Mouse (Mus musculus): Measurements from ENCODE around the gene Mreg.

The Mreg gene

DNA sequence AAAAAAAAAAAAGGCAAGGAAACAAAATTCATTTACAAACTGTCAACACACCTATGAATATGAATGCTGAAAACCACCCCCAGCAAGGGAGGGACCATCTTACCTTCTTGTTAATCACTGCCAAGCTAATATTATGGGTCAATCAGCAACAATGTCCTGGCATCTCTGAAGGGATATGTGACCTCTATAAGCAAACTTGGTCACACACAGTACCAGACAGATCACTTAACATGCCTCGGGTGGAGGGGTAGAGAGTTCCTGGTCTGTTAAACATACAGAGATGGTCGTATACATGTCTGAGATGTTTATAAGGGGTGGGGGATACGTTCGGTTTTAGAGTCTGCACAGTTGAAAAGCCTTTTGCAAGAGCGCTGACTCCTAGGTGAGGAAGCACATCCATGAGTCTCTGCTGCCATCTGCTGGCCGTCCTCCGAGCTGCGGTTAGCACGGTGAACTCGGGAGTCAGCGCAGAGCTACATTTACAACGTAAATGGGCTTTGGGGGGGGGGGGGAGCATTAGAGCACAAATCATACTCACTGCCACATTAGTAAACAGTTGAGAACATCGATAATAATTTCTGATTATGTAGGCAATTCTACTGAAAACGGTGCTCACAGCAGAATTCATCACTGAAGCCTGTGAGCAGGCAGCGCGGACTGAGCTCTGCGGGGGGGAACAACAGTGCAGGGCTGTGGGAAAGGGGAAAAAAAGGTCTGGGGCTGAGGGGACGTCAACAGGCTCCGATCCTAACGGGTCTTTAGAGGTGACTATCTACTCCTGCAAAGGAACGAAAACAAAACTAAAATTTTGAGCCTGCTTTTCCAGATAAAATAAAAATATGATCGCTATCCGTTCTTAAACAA lies 88.4 kb downstream of the Mreg start:
- DNase-seq (ENCODE audit: low spot score in 2 of 2) = peak; percentile 36 to 81

GRCm38 (mm10) chr1:72121608-72122185 lies 90.4 kb downstream of the Mreg start:
- DNase-seq (ENCODE audit: low spot score in 2 of 2) = no peak

DNA sequence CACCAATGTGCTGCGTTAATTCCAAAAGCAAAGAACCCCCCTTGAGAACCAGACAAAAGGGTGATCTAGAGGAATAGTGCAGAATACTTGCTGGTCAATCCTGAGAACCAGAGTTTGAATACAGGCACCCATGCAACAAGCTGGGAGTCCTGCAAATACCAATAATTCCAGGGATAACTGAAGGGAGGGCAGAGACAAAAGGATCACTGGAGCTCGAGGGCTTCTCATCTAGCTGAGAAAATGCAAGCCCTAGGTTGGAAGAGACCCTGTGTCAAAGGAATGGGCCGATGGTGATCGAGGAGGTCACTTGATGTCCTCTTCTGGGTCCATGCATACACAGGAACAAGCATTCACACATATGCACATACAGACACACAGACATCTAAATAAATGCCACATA lies 92.1 kb downstream of the Mreg start:
- DNase-seq (ENCODE audit: low spot score in 2 of 2) = no peak

DNA sequence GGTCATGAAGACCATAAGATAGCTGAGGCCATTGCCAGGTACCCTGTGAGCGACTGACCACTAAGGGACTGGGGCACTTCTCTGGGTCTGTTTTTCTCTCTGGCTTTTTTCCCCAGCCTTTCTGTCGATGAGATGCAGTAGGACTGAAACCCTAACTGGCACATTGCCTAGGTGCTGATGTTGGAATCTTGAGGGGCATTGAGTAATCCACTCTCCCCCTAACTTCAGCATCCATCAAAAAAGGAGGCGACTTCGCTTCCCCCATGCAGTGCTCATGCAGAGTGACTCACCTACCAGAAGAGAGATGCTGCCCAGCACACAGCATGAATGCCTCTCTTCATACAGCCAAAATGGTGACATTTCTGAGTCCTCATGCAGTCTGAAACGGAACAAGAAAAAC lies 97.9 kb downstream of the Mreg start:
- DNase-seq (ENCODE audit: low spot score in 2 of 2) = no peak

Data from thymus, postnatal 10 days (tissue).